Mouse (Mus musculus) Patski (cell line): ENCODE results near the gene Cfap69. TPM values are rescaled to one million over a fixed set of nuclear protein-coding genes. Genes with fewer than 3 reads are reported as not detected.

Experiments
- ATAC-seq: fragments of 100-300 bp; one replicate; pipeline ENCODE4 v1.8.0; 2021
- CTCF ChIA-PET: fragments of 350-600 bp; sonication (Branson Sonifier 250); formaldehyde crosslinking; loops from one replicate; lab custom pipeline; 2022; ENCODE audit warnings: inconsistent platforms; lab: Charles Lee
- POLR2A ChIA-PET: fragments of 350-600 bp; sonication (Branson Sonifier 250); formaldehyde crosslinking; loops from one replicate; lab custom pipeline; 2022; ENCODE audit warnings: antibody characterized with exemption, inconsistent platforms; lab: Charles Lee
- DNase-seq: peaks from one replicate; pipeline ENCODE4 v3.0.0-alpha.2; 2011; ENCODE audit warnings: low read depth, low spot score
- H3K27me3 ChIP-seq: fragments of 371-371 bp; one replicate; pipeline ENCODE4 v1.5.1; 2021
- CTCF ChIP-seq: fragments of 100-300 bp; IDR thresholded peaks from one replicate; pipeline ENCODE4 v1.5.1; 2021
- in situ Hi-C: fragments of 300-500 bp; cut with MboI; formaldehyde crosslinking; loops from 3 replicates; pipeline ENCODE4 v1.11.1; 2018; ENCODE audit warnings: low pct_unique_long_range_greater_than_20kb, mixed read lengths
- polyA plus RNA-seq: library from polyadenylated mRNA; unstranded; gene quantifications from one replicate; pipeline ENCODE4 v1.2.3, GENCODE M21; 2021

Cfap69 gene
- polyA plus RNA-seq: 31.9 TPM

DNA sequence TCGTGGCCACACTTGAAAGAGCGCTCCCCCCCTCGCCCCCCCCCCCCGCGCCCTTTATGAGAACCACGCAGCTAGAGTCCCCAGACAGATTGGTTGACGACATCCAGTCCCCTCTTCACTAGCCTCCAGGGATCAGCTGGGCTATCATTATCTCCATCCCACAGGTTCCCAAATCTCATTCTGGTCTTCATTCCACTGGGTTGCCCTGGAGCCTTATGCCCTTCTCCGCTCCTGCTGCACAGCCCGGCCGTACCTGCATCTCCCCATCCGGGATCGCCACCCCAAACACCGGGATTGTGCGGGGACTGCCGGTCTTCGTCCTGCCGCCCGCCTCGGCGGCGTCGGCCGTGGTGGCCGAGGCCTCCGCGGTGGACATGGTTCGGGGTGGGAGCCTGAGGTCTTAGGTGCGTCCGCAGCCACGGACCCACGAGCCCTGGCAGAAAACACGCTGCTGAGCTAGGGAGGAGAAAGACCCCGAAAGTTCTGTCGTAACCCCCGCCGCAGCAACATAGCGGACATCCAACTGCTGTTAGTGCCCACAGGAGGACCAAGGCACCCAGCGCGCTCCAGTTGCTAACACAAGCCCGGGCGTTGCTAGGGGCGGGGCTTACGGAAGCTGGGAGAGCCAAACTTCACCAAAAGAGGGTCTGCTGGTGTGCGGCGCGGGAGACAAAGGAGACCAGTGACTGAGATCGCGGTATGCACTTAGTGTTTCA is at the start of gene Cfap69:
TSS of gene Cfap69 (minus strand) at position 585 of the 716 bp plus-strand sequence.
- in situ Hi-C loops: no loop called here
- DNase-seq: no peak
- CTCF ChIA-PET: interaction anchor here (0.8 to 5.9 kb wide), 4 partner anchors 16 to 86 kb away, joined by 3 to 35 read pairs (median 7); partner anchors contain the start of gene Steap1

DNA sequence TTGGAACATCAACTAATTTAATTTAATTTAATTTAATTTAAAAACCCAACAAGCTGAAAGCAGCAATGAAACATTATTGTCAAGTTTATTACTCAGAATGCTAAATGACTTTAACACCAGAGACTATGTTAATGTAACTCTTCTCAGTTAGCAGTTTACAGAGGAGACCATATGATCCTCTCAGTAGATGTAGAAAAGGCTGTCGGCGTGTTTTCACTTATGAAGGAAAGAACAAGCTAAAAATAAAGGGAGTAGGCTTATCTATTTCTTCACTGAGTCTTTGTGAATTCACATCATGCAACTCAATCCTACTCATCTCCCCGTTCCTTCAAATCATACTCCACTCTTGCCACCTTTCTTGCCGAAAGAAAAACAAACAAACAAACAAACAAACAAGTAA is 47.0 kb upstream of the Cfap69 start:
- ATAC-seq: no peak
- ChIA-PET POLR2A (interaction anchor here (0.8 to 0.9 kb wide), 2 partner anchors 16 to 26 kb away, joined by 3 read pairs; no protein-coding TSS in a partner anchor), CTCF (interaction anchor here (1.1 to 1.6 kb wide), 4 partner anchors 12 to 38 kb away, joined by 3 to 7 read pairs (median 4); partner anchors contain the start of gene Steap1)
- H3K27me3 ChIP-seq: no peaks in the 10 kb centered on the region
- in situ Hi-C loops: no loop called here
- no peak for TF ChIP-seq CTCF
- no peak for DNase-seq

More for the DNA sequence above, at the start of gene Cfap69:
- TF ChIP-seq CTCF: no peak
- H3K27me3 ChIP-seq: no peaks in the 10 kb centered on the region
- ATAC-seq: peak; percentile 92
- POLR2A ChIA-PET: interaction anchor here (1.0 kb wide), 1 partner anchor 85 kb away, joined by 3 read pairs; no protein-coding TSS in a partner anchor

DNA sequence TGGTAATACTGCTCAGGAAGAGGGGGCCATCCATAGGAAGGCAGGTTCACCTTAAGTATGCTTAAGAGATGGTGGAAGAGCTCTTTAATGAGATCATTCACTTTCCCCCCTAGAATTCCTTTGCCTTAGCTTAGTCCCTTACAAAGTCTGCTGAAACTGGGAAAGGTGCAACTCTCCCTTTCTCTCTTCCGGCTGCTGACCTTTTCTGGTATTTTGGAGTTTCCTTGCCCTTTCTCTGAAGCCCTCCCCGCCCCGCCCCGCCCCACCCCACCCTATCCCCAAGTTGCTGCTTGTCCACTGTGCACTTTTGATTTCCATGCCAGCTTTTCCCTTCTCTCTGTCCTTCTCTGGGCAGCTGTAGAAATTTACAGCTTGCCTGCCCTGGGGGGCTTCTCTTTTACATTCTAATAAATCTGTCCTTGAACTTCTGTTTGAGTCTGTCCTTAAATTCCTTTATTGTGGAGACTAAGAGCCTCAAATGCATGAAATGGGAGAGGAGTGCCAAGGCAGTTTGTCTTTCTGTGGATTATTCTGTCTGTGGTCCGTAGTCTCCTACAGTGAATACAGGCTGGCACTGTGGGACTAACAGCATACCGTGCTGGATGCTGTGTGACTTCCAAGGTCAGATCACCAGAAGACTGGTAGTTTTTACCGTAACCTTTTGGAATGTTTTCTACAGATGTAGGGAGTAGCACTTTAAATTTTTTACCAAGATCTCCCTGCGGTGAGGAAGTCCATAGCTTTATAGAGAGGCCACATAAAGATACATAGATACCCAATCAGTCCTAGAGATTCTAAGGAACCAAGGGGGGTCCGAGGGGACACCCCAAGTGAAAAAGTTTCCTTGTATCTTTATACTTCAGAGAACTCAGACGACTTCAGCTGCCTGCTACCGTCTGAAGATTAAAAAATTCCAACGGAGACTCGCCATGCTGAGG is 43.6 kb upstream of the Cfap69 start:
- ATAC-seq (no peak), DNase-seq (no peak)
- in situ Hi-C loops: no loop called here
- H3K27me3 ChIP-seq: no peaks in the 10 kb centered on the region
- ChIA-PET CTCF (interaction anchor here (1.4 to 2.2 kb wide), 4 partner anchors 9 to 15 kb away, joined by 3 to 9 read pairs (median 6); no protein-coding TSS in a partner anchor), POLR2A (interaction anchor here (1.0 to 1.3 kb wide), 2 partner anchors 11 to 25 kb away, joined by 3 read pairs; no protein-coding TSS in a partner anchor)
- no peak for TF ChIP-seq CTCF

DNA sequence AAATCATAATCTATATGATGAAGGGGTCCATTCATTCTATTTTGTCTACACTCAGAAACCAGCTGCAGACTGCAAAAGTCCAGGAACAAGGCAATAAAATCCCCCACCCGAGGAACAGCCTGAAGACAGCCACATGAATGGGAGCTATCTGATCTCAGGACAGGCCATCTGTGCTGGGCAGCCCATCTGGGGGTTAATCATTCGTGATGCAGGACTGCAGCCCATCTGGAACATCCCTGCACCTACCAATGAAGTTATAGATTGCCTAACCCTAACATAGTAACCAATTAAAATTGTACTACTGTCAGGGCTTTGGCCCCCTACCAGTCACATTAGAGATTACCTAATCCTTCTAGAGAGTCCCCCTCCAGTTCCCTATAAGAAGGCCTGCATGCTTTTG is 41.0 kb upstream of the Cfap69 start:
- no peak for TF ChIP-seq CTCF
- in situ Hi-C loops: no loop called here
- ATAC-seq (no peak), DNase-seq (no peak)
- CTCF ChIA-PET: interaction anchor here (2.1 to 2.6 kb wide), 2 partner anchors 10 to 17 kb away, joined by 4 to 13 read pairs; no protein-coding TSS in a partner anchor
- no peaks in the 10 kb centered on the region for H3K27me3 ChIP-seq
- POLR2A ChIA-PET: no interaction called here

DNA sequence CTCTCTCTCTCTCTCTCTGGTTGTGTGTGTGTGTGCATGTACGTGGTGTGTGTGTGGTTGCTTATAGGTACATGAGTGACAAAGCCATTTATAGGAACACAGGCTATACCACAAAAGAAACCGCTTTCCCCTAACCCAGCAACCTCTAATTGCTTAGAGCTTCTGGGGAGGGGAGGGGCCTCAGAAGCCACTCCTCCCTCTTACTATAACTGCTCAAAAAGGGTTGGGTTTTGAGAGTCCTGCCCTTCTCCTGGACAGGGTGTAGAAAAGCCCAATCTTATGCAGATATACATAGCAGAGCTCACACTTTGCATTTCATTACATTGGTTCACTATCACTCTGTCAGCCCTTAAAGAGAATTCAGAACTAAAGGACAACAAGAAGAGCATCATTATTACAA is 36.3 kb upstream of the Cfap69 start:
- CTCF ChIA-PET: interaction anchor here (1.8 to 2.4 kb wide), 2 partner anchors 11 to 16 kb away, joined by 7 read pairs; no protein-coding TSS in a partner anchor

DNA sequence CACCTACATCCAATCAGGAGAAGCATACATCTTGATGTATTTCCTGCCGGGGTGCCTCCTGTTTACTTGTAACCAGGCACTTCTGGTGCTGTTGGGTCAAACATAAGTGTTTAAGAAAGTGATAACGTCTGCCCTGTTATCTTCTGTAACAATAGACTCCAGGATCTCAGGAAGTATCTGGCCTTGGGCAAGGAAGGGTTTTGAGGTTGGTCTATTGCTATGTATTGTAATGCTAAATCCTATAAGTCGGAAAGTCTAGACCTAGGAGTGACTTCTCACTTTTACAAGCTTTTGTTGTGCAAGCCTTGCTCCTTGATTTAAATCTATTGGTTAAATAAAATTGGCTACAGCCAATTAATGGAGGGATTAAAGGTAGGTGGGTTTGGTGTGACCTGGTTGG is 34.8 kb upstream of the Cfap69 start:
- TF ChIP-seq CTCF: no peak
- POLR2A ChIA-PET: no interaction called here
- CTCF ChIA-PET: interaction anchor here (1.6 to 2.4 kb wide), 4 partner anchors 9 to 18 kb away, joined by 3 to 7 read pairs (median 7); no protein-coding TSS in a partner anchor
- no peak for ATAC-seq
- in situ Hi-C loops: no loop called here
- H3K27me3 ChIP-seq: no peaks in the 10 kb centered on the region
- DNase-seq: no peak

More for the DNA sequence above, 36.3 kb upstream of the Cfap69 start:
- POLR2A ChIA-PET: no interaction called here
- ATAC-seq: no peak
- no peaks in the 10 kb centered on the region for H3K27me3 ChIP-seq
- DNase-seq: no peak
- in situ Hi-C loops: no loop called here
- TF ChIP-seq CTCF: no peak

DNA sequence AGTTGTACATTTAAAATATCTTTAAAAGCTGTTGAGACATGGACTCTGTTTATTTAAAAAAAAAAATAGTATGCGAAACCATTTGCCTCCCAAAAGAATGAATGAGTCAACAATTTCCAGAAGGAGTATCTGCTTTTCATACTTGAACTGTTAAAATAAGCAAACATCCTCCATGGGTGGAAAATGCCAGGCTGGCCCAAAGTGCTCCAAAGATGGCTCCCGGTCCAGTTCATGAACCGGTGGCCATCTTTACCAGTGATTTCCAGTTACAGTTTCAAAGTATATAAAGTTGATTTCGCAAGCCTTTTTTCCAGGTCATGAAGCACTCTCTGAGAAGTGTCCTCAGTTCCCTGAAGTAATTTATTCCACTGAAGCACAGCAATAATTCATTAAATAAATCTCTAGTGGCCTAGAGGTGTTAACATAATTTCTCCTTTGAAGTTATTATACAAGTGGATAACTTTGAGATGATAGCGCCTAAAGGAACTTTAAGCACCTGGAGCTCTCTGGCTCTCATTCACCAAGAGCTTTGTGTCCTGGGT is 31.4 kb upstream of the Cfap69 start:
- CTCF ChIA-PET: interaction anchor here (0.7 to 2.4 kb wide), 7 partner anchors 9 to 36 kb away, joined by 3 to 9 read pairs (median 3); no protein-coding TSS in a partner anchor
- ATAC-seq (peak; percentile 8), DNase-seq (peak; percentile 24)
- POLR2A ChIA-PET: interaction anchor here (0.7 to 4.0 kb wide), 6 partner anchors 10 to 54 kb away, joined by 3 to 22 read pairs (median 4); partner anchors contain the start of gene Steap1
- no peak for TF ChIP-seq CTCF
- no peaks in the 10 kb centered on the region for H3K27me3 ChIP-seq
- in situ Hi-C loops: no loop called here

DNA sequence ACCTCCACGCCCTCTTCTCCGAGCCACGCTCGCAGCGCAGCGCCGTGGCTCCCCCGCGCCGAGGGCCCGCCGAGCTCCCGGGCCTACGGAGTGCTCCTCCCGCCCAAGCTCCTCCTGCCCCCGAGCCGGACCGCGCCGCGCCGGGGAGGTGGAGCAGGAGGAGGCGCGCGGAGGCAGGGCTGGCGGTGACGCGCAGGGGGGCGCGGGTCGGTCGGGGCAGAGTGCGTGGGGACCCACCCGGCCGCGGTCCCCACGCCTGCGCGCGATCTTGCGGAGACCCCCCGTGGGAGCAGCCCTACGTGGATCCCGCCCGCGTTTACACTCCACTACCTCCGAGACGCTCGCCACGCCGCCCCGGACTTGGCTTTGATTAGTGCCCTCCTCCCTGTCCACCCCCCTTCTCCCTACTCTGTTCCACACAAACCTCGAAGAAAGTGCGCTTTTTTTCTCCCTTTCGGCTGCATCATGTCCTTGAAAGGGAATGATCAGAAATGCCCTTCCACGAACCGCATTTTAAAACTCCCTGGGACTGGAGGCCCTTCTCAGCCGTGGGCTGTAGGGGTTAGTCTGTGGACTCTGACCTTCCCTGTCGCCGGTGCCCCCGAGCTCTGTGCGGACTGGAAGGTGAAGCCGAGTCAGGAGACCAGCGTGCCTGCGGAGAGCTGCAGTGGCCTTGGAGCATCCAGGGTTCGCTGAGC is 30.1 kb upstream of the Cfap69 start, which contains the start of gene Steap2:
TSS of gene Steap2 (minus strand) at position 623 of the 698 bp plus-strand sequence.
- ChIA-PET POLR2A (interaction anchor here (0.6 to 4.0 kb wide), 10 partner anchors 8 to 190 kb away, joined by 3 to 22 read pairs (median 3); partner anchors contain the start of gene Steap1), CTCF (interaction anchor here (0.8 to 11.2 kb wide), 7 partner anchors 10 to 55 kb away, joined by 3 to 65 read pairs (median 4); partner anchors contain the start of gene Steap1)
- DNase-seq (no peak), ATAC-seq (peak; percentile 60)
- no peaks in the 10 kb centered on the region for H3K27me3 ChIP-seq
- no peak for TF ChIP-seq CTCF
- in situ Hi-C loops: loop anchor here (5.0 kb wide), 1 partner anchor 182 kb away; the partner anchor contains the start of gene Cldn12
